Mouse (Mus musculus) olfactory bulb, adult 2 months (tissue): ENCODE results near the gene Extl2.

Source experiments
- CTCF ChIP-seq: fragments of 200-500 bp; IDR thresholded peaks from 2 replicates; pipeline ENCODE4 v1.5.1; 2012; ENCODE audit warnings: low read depth, mild to moderate bottlenecking, low read length, moderate library complexity; ENCODE audit not compliant: insufficient read depth
- POLR2A ChIP-seq: fragments of 200-500 bp; IDR thresholded peaks from 2 replicates; pipeline ENCODE4 v1.6.1; 2012; ENCODE audit warnings: mild to moderate bottlenecking, low read depth, low read length, moderate library complexity; ENCODE audit not compliant: insufficient read depth

- no peak for TF ChIP-seq CTCF
- no peak for TF ChIP-seq POLR2A
These were observed 39.8 kb downstream of the Extl2 start for GRCm38 (mm10) chr3:116047034-116047433.
